Mouse (Mus musculus) lung, embryonic 16.5 days (tissue): ENCODE results near the gene Cep78. TPM values are rescaled to one million over a fixed set of nuclear protein-coding genes. Genes with fewer than 3 reads are reported as not detected.
A peak's percentile ranks its signal among the peaks of the same experiment; 100 is the strongest.

Source experiments
- ATAC-seq: fragments of 200-750 bp; cut with Nextera tagmentation; 2 replicates; pipeline ENCODE4 v1.8.0; 2017; ENCODE audit warnings: low read depth, mild to moderate bottlenecking, moderate library complexity
- H3K27ac ChIP-seq: fragments of 300-500 bp; sonication (generic); 2 replicates; pipeline ENCODE4 v1.5.1; 2014; ENCODE audit warnings: mild to moderate bottlenecking, control low read depth, low read length
- H3K27me3 ChIP-seq: fragments of 300-500 bp; sonication (generic); 2 replicates; pipeline ENCODE4 v1.6.1; 2014; ENCODE audit warnings: low read depth, low read length, mixed read lengths; ENCODE audit not compliant: control insufficient read depth, insufficient read depth
- H3K36me3 ChIP-seq: fragments of 300-500 bp; sonication (generic); 2 replicates; pipeline ENCODE4 v1.6.1; 2014; ENCODE audit warnings: low read length; ENCODE audit not compliant: control insufficient read depth, insufficient read depth
- H3K4me1 ChIP-seq: fragments of 300-500 bp; sonication (generic); replicated peaks from 2 replicates; pipeline ENCODE4 v1.6.1; 2014; ENCODE audit warnings: low read length, mixed read lengths; ENCODE audit not compliant: control insufficient read depth, insufficient read depth
- H3K4me2 ChIP-seq: fragments of 300-500 bp; sonication (generic); 2 replicates; pipeline ENCODE4 v1.6.1; 2014; ENCODE audit warnings: low read depth, low read length, control low read depth
- H3K4me3 ChIP-seq: fragments of 300-500 bp; sonication (generic); 2 replicates; pipeline ENCODE4 v1.5.1; 2014; ENCODE audit warnings: mild to moderate bottlenecking, low read length, control low read depth
- H3K9ac ChIP-seq: fragments of 300-500 bp; sonication (generic); 2 replicates; pipeline ENCODE4 v1.6.1; 2014; ENCODE audit warnings: low read length, control low read depth
- H3K9me3 ChIP-seq: fragments of 300-500 bp; sonication (generic); 2 replicates; pipeline ENCODE4 v1.6.1; 2016; ENCODE audit warnings: low read length; ENCODE audit not compliant: control insufficient read depth
- WGBS: fragments of 180-500 bp; shearing (Covaris S2); extraction: QIAGEN DNeasy Blood & Tissue Kit; methylation state at CpG from one replicate; pipeline ENCODE4 v1.1.7; 2014; 5-methylcytosine and 5-hydroxymethylcytosine counted together
- polyA plus RNA-seq: library from polyadenylated mRNA; unstranded; fragments of >200 nt; fragmentation: Nextera tagmentation; extraction: Ambion mirVana; gene quantifications from 2 replicates; pipeline ENCODE4 v1.2.1, GENCODE M21; 2015

Gene Cep78
- polyA plus RNA-seq, 1 experiment from 2014 or later: 26.1 TPM

- Histone ChIP-seq H3K9ac (peak overlapping the region; percentile 80), H3K27ac (peak overlapping the region; percentile 98), H3K4me3 (peak overlapping the region; percentile 81), H3K9me3 (no peaks in the 10 kb centered on the region), H3K4me2 (peak overlapping the region; percentile 98), H3K4me1 (peaks cover 21% of the 10 kb centered on the region), H3K27me3 (no peaks in the 10 kb centered on the region), H3K36me3 (peaks cover 5% of the 10 kb centered on the region)
- ATAC-seq: peak; percentile 37
- under 1% methylated on average over 46 of the region's 46 CpGs for whole genome bisulfite sequencing
Observed at GRCm38 (mm10) chr19:15924181-15924865, 60.5 kb downstream of the Cep78 start.

- peaks cover 10% of the 10 kb centered on the region for H3K36me3 ChIP-seq
- ATAC-seq: peak; percentile 8; the same call in 1 of the 2 replicates
- H3K27me3 ChIP-seq: no peaks in the 10 kb centered on the region
- H3K4me2 ChIP-seq: peak overlapping the region; percentile 98
- H3K9me3 ChIP-seq: no peaks in the 10 kb centered on the region
- H3K4me3 ChIP-seq: peak overlapping the region; percentile 81
- WGBS: 18% methylated on average over 9 of the region's 9 CpGs
- peak overlapping the region; percentile 80; the same call in 1 of the 2 replicates for H3K9ac ChIP-seq
- peak overlapping the region; percentile 98 for H3K27ac ChIP-seq
- H3K4me1 ChIP-seq: peaks cover 21% of the 10 kb centered on the region
Observed at GRCm38 (mm10) chr19:15923426-15923825, 61.4 kb downstream of the Cep78 start.

GRCm38 (mm10) chr19:15919336-15919735 lies 65.5 kb downstream of the Cep78 start:
- WGBS: 92% methylated on average over 7 of the region's 7 CpGs
- peaks cover 26% of the 10 kb centered on the region for H3K36me3 ChIP-seq

GRCm38 (mm10) chr19:15918111-15918510 lies 66.7 kb downstream of the Cep78 start:
- no peak for ATAC-seq
- Histone ChIP-seq H3K9ac (no peak overlapping the region), H3K4me3 (no peak overlapping the region), H3K36me3 (peaks cover 38% of the 10 kb centered on the region), H3K4me1 (peaks cover 2% of the 10 kb centered on the region; the same call in 1 of the 2 replicates), H3K27me3 (no peaks in the 10 kb centered on the region), H3K4me2 (no peak overlapping the region), H3K27ac (no peak overlapping the region), H3K9me3 (no peaks in the 10 kb centered on the region)
- 93% methylated on average over 7 of the region's 7 CpGs for WGBS

More at GRCm38 (mm10) chr19:15919336-15919735, 65.5 kb downstream of the Cep78 start:
- Histone ChIP-seq H3K27ac (no peak overlapping the region), H3K9ac (no peak overlapping the region), H3K4me1 (peaks cover 11% of the 10 kb centered on the region), H3K9me3 (no peaks in the 10 kb centered on the region), H3K4me2 (no peak overlapping the region), H3K27me3 (no peaks in the 10 kb centered on the region), H3K4me3 (no peak overlapping the region)
- ATAC-seq: no peak

GRCm38 (mm10) chr19:15913249-15913997 lies 71.4 kb downstream of the Cep78 start:
- Histone ChIP-seq H3K27ac (no peak overlapping the region), H3K9me3 (no peaks in the 10 kb centered on the region), H3K4me2 (no peak overlapping the region), H3K4me3 (no peak overlapping the region), H3K4me1 (no peaks in the 10 kb centered on the region), H3K27me3 (no peaks in the 10 kb centered on the region), H3K9ac (no peak overlapping the region), H3K36me3 (peaks cover 41% of the 10 kb centered on the region)
- 86% methylated on average over 9 of the region's 9 CpGs for WGBS
- no peak for ATAC-seq

GRCm38 (mm10) chr19:15911441-15911840 lies 73.3 kb downstream of the Cep78 start:
- no peak overlapping the region for H3K9ac ChIP-seq
- H3K27ac ChIP-seq: no peak overlapping the region
- peaks cover 39% of the 10 kb centered on the region for H3K36me3 ChIP-seq
- no peak overlapping the region for H3K4me2 ChIP-seq
- WGBS: 96% methylated on average over 5 of the region's 5 CpGs
- no peak overlapping the region for H3K4me3 ChIP-seq
- ATAC-seq: no peak
- H3K4me1 ChIP-seq: no peaks in the 10 kb centered on the region
- no peaks in the 10 kb centered on the region for H3K27me3 ChIP-seq
- H3K9me3 ChIP-seq: no peaks in the 10 kb centered on the region

GRCm38 (mm10) chr19:15910987-15911386 lies 73.8 kb downstream of the Cep78 start:
- Histone ChIP-seq H3K4me2 (no peak overlapping the region), H3K27me3 (no peaks in the 10 kb centered on the region), H3K36me3 (peaks cover 40% of the 10 kb centered on the region), H3K4me1 (no peaks in the 10 kb centered on the region), H3K4me3 (no peak overlapping the region), H3K9me3 (no peaks in the 10 kb centered on the region), H3K9ac (no peak overlapping the region), H3K27ac (no peak overlapping the region)
- WGBS: 72% methylated on average over 3 of the region's 3 CpGs
- ATAC-seq: peak; percentile 31; the same call in 1 of the 2 replicates

- Histone ChIP-seq H3K36me3 (peaks cover 44% of the 10 kb centered on the region), H3K4me1 (no peaks in the 10 kb centered on the region), H3K9me3 (no peaks in the 10 kb centered on the region), H3K4me3 (no peak overlapping the region), H3K9ac (no peak overlapping the region), H3K27me3 (no peaks in the 10 kb centered on the region), H3K4me2 (no peak overlapping the region), H3K27ac (no peak overlapping the region)
- WGBS: 89% methylated on average over 1 of the region's 1 CpGs
- ATAC-seq: no peak
Observed at GRCm38 (mm10) chr19:15910488-15910887, 74.3 kb downstream of the Cep78 start.

GRCm38 (mm10) chr19:15908016-15908415 lies 76.8 kb downstream of the Cep78 start:
- Histone ChIP-seq H3K4me1 (no peaks in the 10 kb centered on the region), H3K9ac (no peak overlapping the region), H3K27ac (no peak overlapping the region), H3K27me3 (no peaks in the 10 kb centered on the region), H3K36me3 (peaks cover 35% of the 10 kb centered on the region), H3K4me3 (no peak overlapping the region), H3K4me2 (no peak overlapping the region), H3K9me3 (no peaks in the 10 kb centered on the region)
- ATAC-seq: no peak
- WGBS: 91% methylated on average over 5 of the region's 5 CpGs
